Mouse (Mus musculus): ENCODE results near the gene Tns2. TPM values are rescaled to one million over a fixed set of nuclear protein-coding genes. Genes with fewer than 3 reads are reported as not detected.

Gene Tns2
- total and polyA plus RNA-seq, 3 experiments, result 0.42 to 3.1 TPM; not detected in 1

DNA sequence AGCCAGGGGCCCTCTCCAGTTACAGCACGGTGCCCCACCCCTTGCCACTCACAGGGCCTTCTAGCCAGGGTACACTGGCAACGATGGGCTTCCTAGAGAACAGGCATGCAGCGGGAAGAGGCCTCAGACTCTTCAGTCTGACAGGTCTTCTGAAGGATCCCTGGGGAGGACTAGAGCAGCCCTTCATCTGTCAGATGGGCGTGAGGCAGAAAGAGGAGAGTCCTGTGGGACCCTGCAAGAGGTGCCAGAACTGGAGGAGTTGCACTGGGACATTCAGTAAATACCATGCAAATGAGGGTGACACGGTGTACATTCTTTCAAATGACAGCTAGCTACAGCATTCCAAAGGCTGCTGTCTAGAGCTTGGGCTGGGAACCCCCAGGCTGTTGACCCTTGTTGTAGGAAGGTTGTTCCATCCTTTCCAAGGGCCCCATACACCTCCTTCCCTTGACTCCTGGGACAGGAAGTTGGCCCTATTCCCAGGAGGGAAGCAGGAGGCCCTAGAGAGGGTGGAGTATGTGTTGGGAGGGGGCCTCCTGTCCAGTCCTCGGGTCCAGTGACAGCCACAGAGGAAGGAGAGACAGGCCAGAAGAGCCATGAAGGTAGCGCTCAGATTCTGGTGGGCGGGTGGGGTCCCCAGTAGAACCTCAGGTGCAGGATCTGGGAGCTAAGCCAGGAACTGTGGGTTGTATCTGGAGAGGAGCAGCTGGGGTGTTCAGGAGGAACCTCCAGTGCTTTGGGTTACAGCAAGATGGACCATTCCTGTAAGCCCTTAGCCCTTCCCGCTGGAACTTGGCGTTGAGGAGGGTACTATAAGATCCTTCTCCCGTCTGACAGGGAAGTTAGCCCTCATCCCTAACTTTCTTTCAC lies 1.7 kb downstream of the Tns2 start:
- Histone ChIP-seq H3K4me1 (ENCODE audit: control insufficient read depth in 1 of 2, insufficient read depth in 2 of 2, low read length in 2 of 2) (peaks cover 5 to 26% of the 10 kb centered on the region in 2 experiments; a peak in 3 of 4 replicates), H3K9me3 (replicated peaks; ENCODE audit: insufficient read depth, low read length) (no peaks in the 10 kb centered on the region), H3K79me2 (ENCODE audit: control insufficient read depth, insufficient read depth, low read length, poor library complexity) (no peaks in the 10 kb centered on the region; the same call in 1 of the 2 replicates), H3K27me3 (ENCODE audit: control insufficient read depth in 1 of 2, insufficient read depth in 2 of 2, low read length in 2 of 2) (no peaks in the 10 kb centered on the region), H3K36me3 (ENCODE audit: control insufficient read depth in 1 of 2, insufficient read depth in 2 of 2, low read length in 2 of 2) (peaks cover 0 to 9% of the 10 kb centered on the region in 2 experiments; a peak in 2 of 4 replicates), H3K4me3 (ENCODE audit: control insufficient read depth in 1 of 2, insufficient read depth in 1 of 2, low read depth in 2 of 2, low read length in 2 of 2) (no peak overlapping the region), H3K27ac (ENCODE audit: control insufficient read depth, low read depth, low read length) (no peak overlapping the region), H3K9ac (ENCODE audit: control insufficient read depth, low read depth, low read length, poor library complexity, severe bottlenecking) (no peak overlapping the region)
- DNase-seq (ENCODE audit: low read depth, low spot score), result no peak
- TF ChIP-seq TAL1 (IDR thresholded peaks at IDR 0.05; ENCODE audit: low read length) (no peak), ZC3H11A (IDR thresholded peaks at IDR 0.05; ENCODE audit: low read depth, low read length) (no peak), JUND (IDR thresholded peaks at IDR 0.05; ENCODE audit: low read depth, low read length) (no peak), POLR2A (IDR thresholded peaks at IDR 0.05; ENCODE audit: control insufficient read depth in 1 of 2, insufficient read depth in 1 of 2, low read depth in 1 of 2, low read length in 2 of 2, poor library complexity in 1 of 2) (no peak), ELF1 (IDR thresholded peaks at IDR 0.05; ENCODE audit: low read depth, low read length) (no peak), KAT2A (conservative IDR thresholded peaks at IDR 0.05; ENCODE audit: low read depth, low read length) (no peak), MYB (IDR thresholded peaks at IDR 0.05; ENCODE audit: low read depth, low read length) (no peak), ZKSCAN1 (IDR thresholded peaks at IDR 0.05; ENCODE audit: low read depth, low read length) (no peak), SMC3 (IDR thresholded peaks at IDR 0.05; ENCODE audit: low read depth, low read length) (no peak), MXI1 (IDR thresholded peaks at IDR 0.05; ENCODE audit: low read depth, low read length) (no peak), MAFK (IDR thresholded peaks at IDR 0.05; ENCODE audit: borderline replicate concordance, low read depth, low read length) (no peak), UBTF (IDR thresholded peaks at IDR 0.05; ENCODE audit: borderline replicate concordance, insufficient read depth, low read depth, low read length) (no peak), GABPA (IDR thresholded peaks at IDR 0.05; ENCODE audit: low read depth, low read length) (no peak), POLR2AphosphoS5 (IDR thresholded peaks at IDR 0.05; ENCODE audit: borderline replicate concordance, low read depth, low read length) (no peak), ETS1 (IDR thresholded peaks at IDR 0.05; ENCODE audit: low read depth, low read length) (no peak), TCF12 (IDR thresholded peaks at IDR 0.05; ENCODE audit: low read depth, low read length) (no peak)

DNA sequence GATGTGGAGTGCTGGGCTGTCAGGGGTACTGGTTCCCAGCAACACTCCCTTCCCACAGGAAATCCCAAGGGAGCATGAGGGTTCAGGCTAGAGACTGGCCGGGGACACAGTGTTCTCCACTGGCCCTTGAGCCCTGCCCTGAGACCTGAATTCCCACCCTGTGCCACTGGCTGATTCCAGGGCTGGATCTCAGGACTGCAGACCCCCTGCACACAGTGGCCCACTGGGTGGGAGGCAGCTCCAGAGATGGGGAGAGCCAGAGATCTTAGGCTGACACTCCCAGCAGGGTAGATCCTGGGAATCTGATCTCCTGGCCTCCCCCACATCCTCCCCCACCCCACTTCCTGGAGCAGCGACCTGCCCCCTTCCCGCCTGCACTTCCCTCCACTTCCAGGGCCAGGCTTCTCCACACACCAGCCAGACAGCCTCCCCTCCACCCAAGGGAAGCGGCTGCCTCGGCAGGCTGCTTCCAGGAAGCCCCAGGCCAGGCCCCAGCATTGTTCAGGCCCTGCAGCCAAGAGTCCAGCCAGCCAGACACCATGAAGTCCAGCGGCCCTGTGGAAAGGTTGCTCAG lies 2.4 kb downstream of the Tns2 start:
- DNase-seq (ENCODE audit: low read depth, low spot score), result no peak
- Histone ChIP-seq H3K36me3 (ENCODE audit: control insufficient read depth in 1 of 2, insufficient read depth in 2 of 2, low read length in 2 of 2) (peaks cover 0 to 9% of the 10 kb centered on the region in 2 experiments; a peak in 2 of 4 replicates), H3K27ac (ENCODE audit: control insufficient read depth, low read depth, low read length) (no peak overlapping the region), H3K9me3 (replicated peaks; ENCODE audit: insufficient read depth, low read length) (no peaks in the 10 kb centered on the region), H3K4me1 (ENCODE audit: control insufficient read depth in 1 of 2, insufficient read depth in 2 of 2, low read length in 2 of 2) (peaks cover 10 to 28% of the 10 kb centered on the region in 2 experiments), H3K27me3 (ENCODE audit: control insufficient read depth in 1 of 2, insufficient read depth in 2 of 2, low read length in 2 of 2) (no peaks in the 10 kb centered on the region), H3K4me3 (ENCODE audit: control insufficient read depth in 1 of 2, insufficient read depth in 1 of 2, low read depth in 2 of 2, low read length in 2 of 2) (no peak overlapping the region), H3K79me2 (ENCODE audit: control insufficient read depth, insufficient read depth, low read length, poor library complexity) (no peaks in the 10 kb centered on the region; the same call in 1 of the 2 replicates), H3K9ac (ENCODE audit: control insufficient read depth, low read depth, low read length, poor library complexity, severe bottlenecking) (no peak overlapping the region)
- TF ChIP-seq NRF1 (IDR thresholded peaks at IDR 0.05; ENCODE audit: insufficient read depth, low read depth, low read length, poor library complexity, severe bottlenecking) (no peak), RCOR1 (IDR thresholded peaks at IDR 0.05; ENCODE audit: low read depth, low read length) (no peak), CTCF (IDR thresholded peaks at IDR 0.05 in 2 of 3, conservative IDR thresholded peaks at IDR 0.05 in 1 of 3; ENCODE audit: control insufficient read depth in 1 of 3, insufficient read depth in 1 of 3, low read depth in 2 of 3, low read length in 3 of 3, poor library complexity in 1 of 3, severe bottlenecking in 1 of 3) (no peak), ZKSCAN1 (IDR thresholded peaks at IDR 0.05; ENCODE audit: low read depth, low read length) (no peak), ZC3H11A (IDR thresholded peaks at IDR 0.05; ENCODE audit: low read depth, low read length) (no peak), MYC (IDR thresholded peaks at IDR 0.05; ENCODE audit: low read depth, low read length) (no peak), USF2 (IDR thresholded peaks at IDR 0.05; ENCODE audit: borderline replicate concordance in 1 of 2, insufficient read depth in 1 of 2, low read depth in 1 of 2, low read length in 2 of 2) (no peak), TCF12 (IDR thresholded peaks at IDR 0.05; ENCODE audit: low read depth, low read length) (no peak), MAFK (IDR thresholded peaks at IDR 0.05; ENCODE audit: borderline replicate concordance, low read depth, low read length) (no peak), POLR2AphosphoS2 (IDR thresholded peaks at IDR 0.05; ENCODE audit: low read length) (no peak)

Data from MEL (cell line).